Mouse (Mus musculus) lung, adult 2 months (tissue): ENCODE measurements at regions not wholly inside any gene's neighbourhood (a gene's known extent, or its start where the extent isn't known, plus 50 kb on each side); places are given as distances from the start of the nearest gene placed in this dataset.

Source experiments
- CTCF ChIP-seq: fragments of 200-500 bp; IDR thresholded peaks from 2 replicates; pipeline ENCODE4 v1.5.1; 2011; ENCODE audit warnings: mild to moderate bottlenecking, low read length, control low read depth; ENCODE audit not compliant: insufficient read depth
- POLR2A ChIP-seq: fragments of 200-500 bp; IDR thresholded peaks from 2 replicates; pipeline ENCODE4 v1.6.1; 2011; ENCODE audit warnings: low read depth, mild to moderate bottlenecking, control low read depth, low read length, borderline replicate concordance; ENCODE audit errors: extremely low read depth

- TF ChIP-seq POLR2A (no peak), CTCF (no peak)
These were observed 80.0 kb downstream of the Samd9l start for GRCm38 (mm10) chr6:3319378-3319777.
